Mouse (Mus musculus) adrenal gland, adult 8-10 months (tissue): Measurements from ENCODE around the gene Sowahd. TPM values are rescaled to one million over a fixed set of nuclear protein-coding genes. Genes with fewer than 3 reads are reported as not detected.
A peak's percentile ranks its signal among the peaks of the same experiment; 100 is the strongest.
"Not testable (repeated sequence)": the region's sequence is repeated elsewhere in the genome, so short reads cannot be mapped to it uniquely, and the experiment has no call there.

Experiments
- DNase-seq: peaks from one replicate; pipeline ENCODE4 v3.0.0; 2022
- total RNA-seq, 4 experiments: library from RNA; stranded (reverse); gene quantifications; 2 replicates each; pipeline ENCODE4 v1.2.4; 2022

The Sowahd gene
- total RNA-seq, result 1 to 10 TPM in 2 of 4 experiments, under 1 TPM in 2; 0.63 to 5.0 (median 1.9) TPM

DNA sequence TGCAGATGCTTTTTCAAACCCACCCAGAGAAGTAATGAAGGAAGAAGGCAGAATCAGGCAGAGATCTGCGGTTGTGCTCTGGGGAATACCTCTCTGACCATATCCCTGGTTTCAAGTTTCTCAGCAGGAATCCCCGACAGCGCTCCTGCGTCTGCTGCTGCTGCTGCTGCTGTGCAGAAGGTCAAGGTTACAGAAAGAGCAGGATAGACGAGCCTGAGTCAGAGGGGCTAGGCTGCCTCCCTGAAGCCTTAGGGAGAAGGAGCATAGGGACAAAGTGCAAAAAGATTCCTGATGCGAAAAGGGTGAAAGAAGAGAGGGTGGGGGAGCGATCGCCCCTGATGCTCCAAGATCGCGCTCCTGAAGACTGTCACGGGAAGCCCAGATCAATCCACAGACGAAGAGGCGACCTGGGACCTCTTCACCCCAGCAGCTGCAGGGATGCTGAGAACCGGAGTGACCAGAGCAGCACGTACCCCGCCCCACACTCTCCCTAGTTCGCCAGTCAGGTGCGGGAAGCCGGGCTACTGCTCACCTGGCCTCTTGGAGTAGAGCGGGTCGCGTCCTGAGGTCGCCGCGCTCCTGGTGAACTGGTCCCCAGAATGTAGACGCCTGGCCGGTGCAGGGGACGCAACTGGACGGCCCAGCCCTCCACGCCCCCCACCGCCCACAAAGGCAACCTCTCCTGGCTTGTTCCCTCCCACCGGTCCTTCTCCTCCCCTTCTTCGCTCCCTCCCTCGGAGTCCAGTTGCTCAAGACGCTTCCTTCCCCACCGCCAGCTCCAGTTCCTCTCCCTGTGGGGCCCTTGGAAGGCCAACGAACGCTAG, at the start of gene Sowahd:
Sowahd (plus strand) TSS at position 780 of the 824 bp plus-strand sequence.
- DNase-seq, result no peak

DNA sequence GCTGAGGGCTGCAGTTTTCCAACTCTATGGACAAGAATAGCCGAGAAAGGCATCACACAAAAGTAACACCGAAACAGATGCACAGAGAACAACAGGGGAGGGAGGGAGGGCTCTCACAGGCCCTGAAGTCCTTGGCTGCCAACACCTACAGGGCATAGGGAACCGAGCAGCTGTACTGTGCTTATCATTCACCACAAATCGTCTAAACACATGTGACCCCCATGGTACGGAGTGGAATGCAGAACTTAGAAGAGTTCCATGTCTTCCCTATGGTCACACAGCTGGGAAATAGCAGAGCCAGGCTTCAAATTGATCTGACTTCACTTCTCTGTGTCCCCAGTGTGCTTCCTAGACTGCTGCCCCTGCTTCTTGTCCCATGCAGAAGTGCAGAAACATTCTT, 34.8 kb upstream of the Sowahd start:
- no peak for DNase-seq

DNA sequence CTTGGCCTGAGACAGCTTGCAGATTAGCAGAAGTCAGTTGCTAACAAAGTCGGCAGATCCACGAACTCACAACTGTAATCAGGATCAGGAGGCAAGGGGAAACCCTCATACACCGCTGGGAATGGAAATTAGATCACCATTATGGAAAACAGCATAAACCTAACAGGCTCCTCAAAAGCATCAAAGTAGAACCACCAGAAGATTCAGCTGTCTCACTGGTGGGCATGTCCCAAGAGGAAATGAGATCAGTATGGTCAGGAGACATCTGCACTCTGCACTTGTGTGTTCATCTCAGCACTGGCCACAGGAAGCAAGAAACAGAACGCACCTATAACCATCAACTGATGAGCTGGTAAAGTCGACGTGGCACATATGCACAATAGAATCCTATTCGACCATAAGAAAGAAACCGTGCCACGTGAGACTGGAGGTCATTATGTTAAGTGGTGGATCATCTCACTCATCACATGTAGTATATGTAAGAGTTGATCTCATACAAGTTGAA, 30.4 kb upstream of the Sowahd start:
- DNase-seq, result no peak

GRCm38 (mm10) chrX:37019045-37019444, 29.6 kb upstream of the Sowahd start:
- DNase-seq, result no peak

GRCm38 (mm10) chrX:37022690-37023089, 26.0 kb upstream of the Sowahd start:
- DNase-seq, result peak; percentile 14

GRCm38 (mm10) chrX:37023652-37024309, 24.9 kb upstream of the Sowahd start:
- no peak for DNase-seq

DNA sequence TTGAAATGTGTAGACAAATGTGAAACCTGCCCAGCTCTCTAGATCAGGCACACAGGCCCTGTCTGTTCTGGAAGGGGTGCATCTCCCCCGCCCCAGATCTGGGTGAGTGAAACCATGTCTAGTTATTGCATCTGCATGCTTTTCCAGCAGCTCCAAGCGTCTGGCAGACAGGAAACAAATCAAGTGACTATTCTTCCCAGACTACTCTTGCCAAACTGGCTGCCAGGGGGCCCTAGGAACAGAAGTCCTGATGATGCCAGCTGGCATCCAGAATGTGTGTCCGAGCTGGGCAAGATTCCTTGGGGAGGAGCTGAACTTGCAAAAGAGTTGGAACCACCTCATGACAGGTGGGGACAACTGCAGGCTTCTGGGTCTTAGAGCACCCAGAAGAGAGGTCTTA, 20.3 kb upstream of the Sowahd start:
- no peak for DNase-seq

DNA sequence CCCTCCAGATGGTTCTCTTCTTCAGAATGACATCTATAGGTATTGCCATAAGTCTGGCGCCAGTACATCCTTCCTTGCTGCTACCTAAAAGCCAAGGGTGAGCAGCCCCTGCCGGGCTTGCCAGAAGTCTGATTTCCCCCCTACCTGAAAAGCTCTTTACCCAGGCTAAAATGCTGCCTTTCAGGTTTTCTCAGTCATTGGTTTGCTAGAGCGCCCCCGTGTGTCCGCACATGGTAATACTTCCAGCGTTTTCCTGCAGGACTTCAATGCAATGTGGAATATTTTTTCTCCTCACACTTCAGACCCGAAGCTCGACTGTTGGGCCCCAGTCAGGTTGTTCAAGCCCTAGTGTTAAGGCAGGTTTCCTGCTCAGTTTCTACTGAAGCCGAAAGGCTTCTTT, 5.9 kb upstream of the Sowahd start:
- no peak for DNase-seq

DNA sequence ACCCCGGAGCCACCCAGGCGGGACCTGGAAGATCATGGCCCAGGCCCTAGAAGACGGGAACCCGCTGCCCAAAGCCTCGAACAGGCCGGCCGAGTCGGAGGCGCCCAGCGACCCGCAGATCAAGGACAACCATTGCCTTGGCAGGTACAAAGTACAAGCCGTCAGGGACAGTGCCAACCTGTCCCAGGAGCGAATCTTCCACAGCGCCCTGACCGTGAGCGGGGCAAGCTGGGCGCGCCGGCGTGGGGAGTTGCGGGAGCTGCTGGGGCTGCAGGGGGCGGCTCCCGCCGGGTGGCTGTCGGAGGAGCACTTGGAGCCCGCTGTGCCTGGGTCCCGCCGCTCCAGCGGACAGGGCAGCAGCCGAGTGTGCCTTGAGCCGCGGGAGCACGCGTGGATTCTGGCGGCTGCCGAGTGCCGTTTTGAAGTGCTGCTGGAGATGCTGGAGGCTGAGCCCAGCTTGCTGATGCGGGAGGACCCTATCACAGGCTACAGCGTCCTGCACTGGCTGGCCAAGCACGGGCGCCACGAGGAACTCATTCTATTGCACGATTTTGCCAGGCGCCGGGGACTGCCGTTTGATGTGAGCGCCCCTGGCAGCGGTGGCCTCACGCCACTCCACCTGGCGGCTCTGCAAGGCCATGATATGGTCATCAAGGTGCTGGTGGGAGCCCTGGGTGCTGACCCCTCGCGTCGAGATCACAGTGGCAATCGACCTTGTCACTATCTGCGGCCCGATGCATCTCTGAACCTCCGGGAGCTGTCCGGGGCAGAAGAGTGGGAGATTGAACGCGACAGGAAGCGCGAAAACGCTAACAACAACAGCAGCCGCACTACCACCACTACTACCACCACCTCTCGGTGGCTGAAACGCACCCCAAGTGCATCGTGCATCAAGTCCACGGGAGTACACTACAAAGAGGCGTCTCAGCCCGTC, 512 bp downstream of the Sowahd start:
- DNase-seq, result no peak

DNA sequence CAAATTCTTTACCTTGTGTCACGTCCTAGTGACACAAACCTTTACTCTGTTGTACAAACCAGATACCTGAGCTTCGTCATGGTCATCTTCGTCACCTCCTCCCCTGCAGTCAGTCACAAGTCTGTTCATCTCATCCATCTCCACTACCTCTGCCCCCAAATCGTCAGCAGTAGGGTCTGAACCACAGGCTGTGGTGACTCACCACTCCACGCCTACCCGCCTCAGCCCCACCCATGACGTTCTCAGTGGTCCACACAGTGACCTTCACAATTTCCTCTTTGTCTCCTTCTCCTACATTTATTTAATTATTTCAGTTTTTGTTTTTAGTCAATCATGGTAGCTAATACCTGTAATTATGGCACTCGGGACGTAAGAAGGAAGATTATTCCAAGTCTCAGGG, 15.3 kb downstream of the Sowahd start:
- DNase-seq, result no peak

- no peak for DNase-seq
Observed at GRCm38 (mm10) chrX:37067299-37067698, 18.7 kb downstream of the Sowahd start.

DNA sequence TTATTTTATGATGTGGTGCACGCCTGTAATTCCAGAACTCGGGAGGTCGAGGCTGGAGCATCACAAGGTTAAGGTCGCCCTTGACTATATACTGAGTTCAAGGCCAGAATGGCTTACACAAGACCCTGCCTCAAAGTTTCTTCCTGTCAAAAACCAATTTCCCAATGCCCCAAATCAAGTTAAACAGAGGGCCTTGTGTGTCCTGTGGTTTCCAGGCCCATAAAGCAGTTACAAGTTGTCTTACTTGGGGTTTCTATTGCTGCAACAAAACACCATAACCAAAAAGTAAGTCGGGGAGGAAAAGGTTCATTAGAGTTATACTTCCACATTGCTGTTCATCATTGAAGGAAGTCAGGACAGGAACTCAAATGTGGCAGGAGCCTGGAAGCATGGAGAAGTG, 20.1 kb downstream of the Sowahd start:
- no peak for DNase-seq

GRCm38 (mm10) chrX:37074262-37074892, 25.7 kb downstream of the Sowahd start:
- no peak for DNase-seq

DNA sequence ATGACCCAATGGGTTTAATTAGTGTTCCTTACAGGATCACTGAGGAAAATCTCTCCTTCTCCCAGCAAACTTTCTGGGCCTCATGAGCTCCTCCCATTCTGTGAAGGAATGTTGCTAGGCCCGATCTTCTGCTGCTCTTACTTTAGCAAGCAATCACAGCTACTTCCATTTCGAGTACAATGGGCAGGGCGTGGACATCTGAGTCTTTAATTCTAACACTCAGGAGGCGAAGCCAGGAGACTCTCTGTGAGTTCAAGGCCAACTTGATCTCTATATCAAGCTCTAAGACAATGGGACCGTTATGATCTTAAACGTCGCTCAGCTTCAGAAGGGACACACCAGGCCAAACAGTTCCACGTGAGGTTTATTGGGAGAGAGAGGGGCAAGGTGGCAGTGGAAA, 28.0 kb downstream of the Sowahd start:
- no peak for DNase-seq

DNA sequence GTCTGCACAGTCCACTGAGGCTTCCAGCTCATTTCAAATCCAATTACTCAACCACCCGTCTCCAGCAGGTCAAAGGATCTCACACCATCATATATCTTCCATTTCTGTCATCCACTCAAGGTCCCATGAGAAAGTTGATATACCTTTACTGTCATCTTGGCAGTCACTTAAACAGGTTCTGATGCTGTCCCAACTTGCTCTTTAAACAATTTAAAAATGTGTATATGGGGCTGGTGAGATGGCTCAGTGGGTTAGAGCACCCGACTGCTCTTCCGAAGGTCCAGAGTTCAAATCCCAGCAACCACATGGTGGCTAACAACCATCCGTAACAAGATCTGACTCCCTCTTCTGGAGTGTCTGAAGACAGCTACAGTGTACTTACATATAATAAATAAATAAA, 31.7 kb downstream of the Sowahd start:
- DNase-seq, result not testable (repeated sequence)

GRCm38 (mm10) chrX:37081194-37081593, 32.5 kb downstream of the Sowahd start:
- no peak for DNase-seq

- no peak for DNase-seq
Observed at GRCm38 (mm10) chrX:37084318-37084926, 35.8 kb downstream of the Sowahd start.

DNA sequence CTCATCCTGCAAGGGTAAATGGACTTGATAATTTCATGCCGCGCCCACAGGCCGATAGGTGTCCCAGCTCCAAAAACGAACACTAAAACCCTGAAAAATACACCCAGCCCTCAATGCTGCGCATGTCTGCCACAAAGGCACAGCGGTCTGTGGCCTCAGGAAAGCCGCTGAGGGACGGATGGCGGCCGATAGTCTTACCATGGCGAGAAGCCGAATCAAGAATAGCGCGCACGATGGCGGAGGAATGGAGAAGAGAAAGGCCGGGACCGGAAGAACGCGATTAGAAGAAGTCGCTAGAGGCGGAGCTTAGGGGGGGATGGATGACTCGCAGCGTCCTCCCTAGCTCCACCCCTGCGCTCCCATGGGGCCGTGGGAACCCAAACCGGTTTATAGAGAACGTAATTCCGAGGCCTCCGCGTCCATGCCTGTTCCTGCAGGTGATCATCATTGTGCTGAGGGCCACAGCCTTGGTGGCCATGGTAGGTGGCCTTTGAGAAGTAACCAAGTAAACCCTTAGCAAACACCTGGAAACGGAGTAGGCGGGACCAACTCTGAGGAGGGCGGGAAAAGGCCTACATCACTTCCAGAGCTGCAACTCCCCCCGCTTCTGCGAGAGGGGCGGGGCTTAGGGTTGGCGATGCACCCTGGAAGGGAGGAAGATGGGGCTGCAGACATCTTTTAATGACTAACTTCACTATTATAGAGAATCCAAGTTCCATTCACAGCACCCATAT, 36.4 kb downstream of the Sowahd start, which contains the start of gene Rpl39:
Rpl39 (minus strand) TSS at position 476 of the 734 bp plus-strand sequence.
- DNase-seq, result peak; percentile 88

- no peak for DNase-seq
Observed at GRCm38 (mm10) chrX:37085665-37086064, 37.0 kb downstream of the Sowahd start.

DNA sequence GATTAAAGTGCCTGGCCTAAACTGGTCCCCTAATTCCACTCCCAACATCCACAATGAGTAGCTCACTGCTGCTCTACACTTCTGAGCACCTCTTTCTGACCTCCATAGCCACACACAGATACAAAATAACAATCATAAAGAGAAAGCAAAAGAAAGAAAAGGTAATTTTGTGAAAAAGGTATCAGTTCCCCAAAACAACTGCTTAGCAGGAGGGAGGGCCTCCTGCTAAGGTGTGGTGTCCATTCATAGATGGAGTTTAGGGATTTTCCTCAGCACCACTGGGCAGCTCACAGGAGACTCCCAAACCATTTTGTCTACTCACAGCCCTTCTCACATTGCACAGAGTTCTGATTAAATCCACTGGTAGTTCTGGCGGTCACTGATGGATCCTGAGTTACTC, 40.1 kb downstream of the Sowahd start:
- DNase-seq, result no peak

DNA sequence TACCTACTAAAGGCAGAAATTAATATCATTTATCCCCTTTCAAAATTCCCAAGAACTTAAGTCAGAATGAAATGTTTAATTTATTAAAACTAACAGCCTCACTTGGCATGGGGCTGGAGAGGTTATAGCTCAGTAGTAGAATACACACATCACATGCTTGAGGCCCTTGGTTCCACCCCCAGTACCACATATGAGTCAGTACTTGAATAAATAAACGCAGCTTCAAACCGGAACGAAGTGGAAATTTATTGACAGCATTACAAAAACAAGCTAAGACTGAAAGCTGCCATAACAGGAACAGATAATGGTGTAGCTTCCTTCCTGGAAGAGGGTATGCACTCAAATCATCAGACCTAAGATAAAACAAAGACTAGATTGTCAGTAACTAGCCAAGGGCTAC, 42.8 kb downstream of the Sowahd start:
- DNase-seq, result no peak
